Mouse (Mus musculus) erythroblast, embryonic 14.5 days (primary cell): ENCODE results near the gene Igsf9. TPM values are rescaled to one million over a fixed set of nuclear protein-coding genes. Genes with fewer than 3 reads are reported as not detected.

ENCODE experiments used
- H3K27me3 ChIP-seq: 2 replicates; pipeline ENCODE4 v1.6.1; 2012; ENCODE audit warnings: inconsistent platforms; ENCODE audit not compliant: control insufficient read depth
- H3K36me3 ChIP-seq: 2 replicates; pipeline ENCODE4 v1.6.1; 2012; ENCODE audit warnings: mild to moderate bottlenecking, inconsistent platforms; ENCODE audit not compliant: control insufficient read depth
- H3K4me1 ChIP-seq: 2 replicates; pipeline ENCODE4 v1.6.1; 2012; ENCODE audit warnings: inconsistent platforms; ENCODE audit not compliant: control insufficient read depth
- H3K4me3 ChIP-seq: replicated peaks from 2 replicates; pipeline ENCODE3; 2012; ENCODE audit warnings: moderate library complexity, mild to moderate bottlenecking, inconsistent platforms
- H3K9me3 ChIP-seq: 2 replicates; pipeline ENCODE4 v1.6.1; 2012; ENCODE audit warnings: low read length, inconsistent platforms, mixed read lengths; ENCODE audit not compliant: control insufficient read depth
- GATA1 ChIP-seq: IDR thresholded peaks from 2 replicates; pipeline ENCODE4 v1.6.1; 2012; ENCODE audit warnings: low read length, inconsistent platforms, mixed read lengths
- TAL1 ChIP-seq: IDR thresholded peaks from 3 replicates; pipeline ENCODE4 v1.6.1; 2012; ENCODE audit warnings: low read length, inconsistent platforms, mixed read lengths
- polyA plus RNA-seq: library from polyadenylated mRNA; stranded (reverse); fragments of >175 nt; gene quantifications from 2 replicates; pipeline ENCODE4 v1.2.3, GENCODE M21; 2012

Igsf9 gene
- polyA plus RNA-seq, 1 experiment: not detected

DNA sequence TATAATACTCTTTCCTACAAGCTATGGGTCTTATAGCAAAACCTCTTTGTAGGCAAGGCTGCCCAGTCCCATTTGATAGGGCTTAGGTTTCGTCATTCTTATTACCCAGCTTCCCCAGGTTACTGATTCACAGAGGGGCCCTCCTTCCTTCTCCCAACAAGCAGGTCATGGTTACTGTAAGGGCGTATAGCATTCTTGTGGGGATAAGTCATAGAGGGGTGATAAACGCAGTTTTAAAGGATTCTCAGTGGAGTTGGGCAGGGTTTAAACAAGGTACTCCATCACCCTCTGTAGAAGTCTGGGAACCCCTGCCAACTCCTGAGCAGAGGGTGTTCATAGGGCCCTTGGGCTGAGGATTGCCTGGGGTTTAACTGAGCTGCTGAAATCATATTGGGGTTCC lies 19.1 kb upstream of the Igsf9 start:
- TF ChIP-seq TAL1 (no peak), GATA1 (no peak)
- no peak overlapping the region for H3K4me3 ChIP-seq
- H3K36me3 ChIP-seq: no peaks in the 10 kb centered on the region
- H3K9me3 ChIP-seq: no peaks in the 10 kb centered on the region
- H3K4me1 ChIP-seq: no peaks in the 10 kb centered on the region
- no peaks in the 10 kb centered on the region for H3K27me3 ChIP-seq

DNA sequence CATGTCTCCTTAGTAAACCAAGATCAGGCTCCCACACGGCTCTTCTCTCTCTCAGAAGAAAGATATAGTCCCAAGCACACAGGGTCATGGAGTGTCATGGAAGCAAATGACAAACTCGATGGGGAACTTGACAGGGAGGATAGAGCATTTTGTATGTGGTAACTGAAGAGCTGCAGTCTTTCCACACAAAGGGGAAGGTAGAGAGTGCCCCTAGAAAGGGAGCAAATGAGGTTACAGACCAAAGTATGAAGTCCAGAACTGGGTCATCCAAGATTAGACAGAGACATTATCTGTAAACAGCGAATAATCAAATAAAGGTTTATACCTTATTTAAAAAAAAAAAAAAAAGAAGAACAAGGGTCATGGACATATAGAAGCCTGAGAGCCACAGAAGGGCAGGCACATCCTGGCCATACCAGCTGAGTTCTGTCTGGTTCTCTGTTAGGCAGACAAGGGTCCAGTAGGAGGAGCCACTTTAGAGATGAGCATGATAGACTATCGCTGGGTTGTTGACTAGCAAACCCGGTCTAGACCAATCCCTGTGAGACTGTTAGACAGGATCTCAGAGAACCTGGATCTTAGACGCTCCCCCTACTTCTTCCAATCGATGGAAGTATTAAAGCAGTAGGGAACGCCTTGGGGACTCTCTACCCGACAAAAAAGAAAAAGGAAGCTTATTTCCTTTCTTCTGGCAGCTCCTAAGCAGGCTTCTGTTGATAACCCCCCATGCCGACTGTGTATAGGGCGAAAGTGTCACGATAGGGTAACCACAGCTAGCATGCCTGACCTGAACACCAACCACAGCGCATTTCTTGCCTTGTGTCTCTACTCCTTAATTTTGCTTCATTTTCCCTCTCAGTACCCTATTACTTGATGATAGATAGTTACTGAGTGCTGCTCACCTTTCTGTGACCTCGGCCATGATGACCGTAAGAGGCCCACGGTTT lies 17.9 kb upstream of the Igsf9 start:
- H3K9me3 ChIP-seq: no peaks in the 10 kb centered on the region
- H3K27me3 ChIP-seq: no peaks in the 10 kb centered on the region
- no peaks in the 10 kb centered on the region for H3K4me1 ChIP-seq
- TF ChIP-seq GATA1 (no peak), TAL1 (no peak)
- no peaks in the 10 kb centered on the region for H3K36me3 ChIP-seq
- H3K4me3 ChIP-seq: no peak overlapping the region

DNA sequence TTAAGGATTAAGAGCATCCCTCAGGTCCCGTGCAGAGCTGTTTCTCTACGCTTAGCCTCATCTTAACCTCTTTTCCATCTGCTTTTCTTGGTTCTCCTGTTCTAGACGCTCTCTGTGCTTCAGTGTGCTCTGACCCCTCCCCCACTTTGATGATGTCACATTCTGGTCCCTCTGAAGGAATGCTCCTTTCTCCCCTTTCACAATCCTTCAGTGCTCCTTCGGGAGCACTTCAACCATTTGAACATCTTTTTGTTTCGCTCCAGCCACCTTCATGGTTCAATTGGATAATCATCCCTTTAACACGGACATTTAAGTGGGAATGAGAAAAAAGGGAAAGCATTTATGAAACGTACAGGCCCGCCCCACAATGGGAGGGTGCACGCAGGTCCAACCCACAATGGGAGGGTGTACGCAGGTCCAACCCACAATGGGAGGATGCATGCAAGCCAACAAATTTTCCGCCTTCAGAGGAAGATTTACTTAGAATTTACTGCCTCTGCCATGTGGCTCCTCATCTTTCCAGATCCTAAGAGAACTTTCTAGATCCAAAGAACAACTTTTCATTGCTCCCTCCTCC lies 13.2 kb upstream of the Igsf9 start:
- H3K36me3 ChIP-seq: no peaks in the 10 kb centered on the region
- H3K4me1 ChIP-seq: no peaks in the 10 kb centered on the region
- TF ChIP-seq TAL1 (no peak), GATA1 (no peak)
- H3K27me3 ChIP-seq: no peaks in the 10 kb centered on the region
- no peaks in the 10 kb centered on the region for H3K9me3 ChIP-seq
- no peak overlapping the region for H3K4me3 ChIP-seq

DNA sequence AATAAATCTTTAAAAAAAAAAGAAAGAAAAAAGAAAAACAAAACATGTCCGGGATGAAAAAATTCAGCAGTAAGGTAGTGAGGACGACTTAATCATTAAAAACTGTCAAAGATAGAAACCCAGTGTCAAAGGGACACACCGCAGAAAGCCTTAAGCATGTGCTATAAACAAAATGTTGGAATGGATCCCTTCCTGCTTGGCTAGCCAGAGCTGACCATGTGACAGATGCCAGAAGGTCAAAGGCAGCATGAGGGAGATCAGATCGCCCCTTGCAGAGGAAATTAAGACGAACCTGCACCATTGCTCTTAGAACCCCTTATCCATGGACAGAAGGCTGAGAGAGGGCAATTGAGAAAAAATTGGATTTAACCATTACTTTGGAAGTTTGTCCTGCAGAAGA lies 12.2 kb upstream of the Igsf9 start:
- Histone ChIP-seq H3K9me3 (no peaks in the 10 kb centered on the region), H3K4me3 (no peak overlapping the region), H3K27me3 (no peaks in the 10 kb centered on the region), H3K36me3 (no peaks in the 10 kb centered on the region), H3K4me1 (no peaks in the 10 kb centered on the region)
- TF ChIP-seq GATA1: no peak
- TF ChIP-seq TAL1: no peak

DNA sequence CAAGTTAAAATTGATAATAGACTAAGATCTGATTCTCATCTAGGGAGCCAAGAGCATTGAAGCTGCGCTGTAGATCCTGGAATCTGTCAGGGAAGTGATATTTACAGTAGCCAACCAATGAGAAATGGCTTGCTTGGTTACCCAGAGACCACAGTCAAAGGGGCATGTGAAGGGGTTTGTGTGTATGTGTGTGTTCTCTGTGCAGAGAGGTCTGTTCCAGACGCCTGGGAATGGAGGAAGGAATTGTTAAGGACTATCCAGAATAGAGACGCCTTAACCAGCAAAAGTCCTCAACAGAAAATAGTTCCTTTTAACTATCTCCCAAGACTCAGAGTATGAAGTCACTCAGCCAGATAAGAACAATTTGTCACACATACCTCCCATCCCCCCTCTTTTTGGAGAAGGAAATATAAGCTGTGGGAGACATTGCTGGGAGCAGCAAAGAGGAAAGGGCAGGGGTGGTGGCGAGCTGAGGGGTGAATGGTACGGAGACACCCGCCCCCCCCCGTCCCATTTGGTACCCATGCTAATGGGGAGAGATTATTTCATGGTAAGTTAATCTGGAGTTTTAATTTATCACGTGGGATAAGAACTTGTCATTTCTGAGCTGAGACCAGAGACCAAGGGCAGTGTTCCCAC lies 11.7 kb upstream of the Igsf9 start:
- no peaks in the 10 kb centered on the region for H3K36me3 ChIP-seq
- no peaks in the 10 kb centered on the region for H3K9me3 ChIP-seq
- H3K4me3 ChIP-seq: no peak overlapping the region
- no peaks in the 10 kb centered on the region for H3K4me1 ChIP-seq
- no peak for TF ChIP-seq TAL1
- no peak for TF ChIP-seq GATA1
- no peaks in the 10 kb centered on the region for H3K27me3 ChIP-seq

DNA sequence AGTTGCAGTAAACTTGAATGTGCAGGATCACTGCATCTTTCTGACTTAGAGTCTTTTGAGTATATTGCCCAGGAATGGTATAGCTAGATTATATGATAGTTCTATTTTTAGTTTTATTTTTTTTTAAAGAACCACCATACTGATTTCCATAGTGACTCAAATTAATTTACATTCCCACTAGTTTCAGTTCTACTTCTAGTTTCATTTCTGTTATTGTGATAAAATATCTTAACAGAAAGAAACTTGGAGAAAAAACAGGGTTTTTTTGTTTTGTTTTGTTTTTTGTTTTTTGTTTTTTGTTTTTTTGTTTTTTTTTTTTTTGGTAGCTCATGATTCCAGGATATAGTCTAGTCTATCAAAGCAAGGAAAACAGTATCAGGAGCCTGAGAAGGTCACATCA lies 8.7 kb upstream of the Igsf9 start:
- H3K4me3 ChIP-seq: no peak overlapping the region
- H3K27me3 ChIP-seq: no peaks in the 10 kb centered on the region
- no peaks in the 10 kb centered on the region for H3K4me1 ChIP-seq
- no peaks in the 10 kb centered on the region for H3K9me3 ChIP-seq
- TF ChIP-seq TAL1 (no peak), GATA1 (no peak)
- H3K36me3 ChIP-seq: no peaks in the 10 kb centered on the region

DNA sequence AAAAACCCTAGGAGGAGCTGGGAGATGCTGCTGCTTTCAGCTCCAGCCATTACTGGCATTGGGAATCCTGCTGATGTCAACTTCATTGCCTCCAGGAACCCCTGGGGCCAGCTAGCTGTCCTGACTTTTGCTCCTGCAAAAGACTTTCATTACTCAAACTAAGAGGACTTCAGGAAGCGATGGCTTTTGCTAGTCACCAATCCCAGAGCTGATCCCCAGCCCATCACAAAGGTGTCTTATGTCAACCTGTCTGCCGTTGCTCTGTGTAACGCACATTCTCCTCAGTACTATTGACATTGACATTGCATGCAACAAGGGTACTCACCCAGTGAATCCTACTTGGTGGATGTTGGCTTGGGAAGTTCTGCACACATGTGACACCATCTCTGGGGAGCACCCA lies 7.4 kb upstream of the Igsf9 start:
- no peaks in the 10 kb centered on the region for H3K9me3 ChIP-seq
- H3K4me3 ChIP-seq: no peak overlapping the region
- TF ChIP-seq GATA1: no peak
- no peak for TF ChIP-seq TAL1
- H3K4me1 ChIP-seq: no peaks in the 10 kb centered on the region
- no peaks in the 10 kb centered on the region for H3K27me3 ChIP-seq
- no peaks in the 10 kb centered on the region for H3K36me3 ChIP-seq

DNA sequence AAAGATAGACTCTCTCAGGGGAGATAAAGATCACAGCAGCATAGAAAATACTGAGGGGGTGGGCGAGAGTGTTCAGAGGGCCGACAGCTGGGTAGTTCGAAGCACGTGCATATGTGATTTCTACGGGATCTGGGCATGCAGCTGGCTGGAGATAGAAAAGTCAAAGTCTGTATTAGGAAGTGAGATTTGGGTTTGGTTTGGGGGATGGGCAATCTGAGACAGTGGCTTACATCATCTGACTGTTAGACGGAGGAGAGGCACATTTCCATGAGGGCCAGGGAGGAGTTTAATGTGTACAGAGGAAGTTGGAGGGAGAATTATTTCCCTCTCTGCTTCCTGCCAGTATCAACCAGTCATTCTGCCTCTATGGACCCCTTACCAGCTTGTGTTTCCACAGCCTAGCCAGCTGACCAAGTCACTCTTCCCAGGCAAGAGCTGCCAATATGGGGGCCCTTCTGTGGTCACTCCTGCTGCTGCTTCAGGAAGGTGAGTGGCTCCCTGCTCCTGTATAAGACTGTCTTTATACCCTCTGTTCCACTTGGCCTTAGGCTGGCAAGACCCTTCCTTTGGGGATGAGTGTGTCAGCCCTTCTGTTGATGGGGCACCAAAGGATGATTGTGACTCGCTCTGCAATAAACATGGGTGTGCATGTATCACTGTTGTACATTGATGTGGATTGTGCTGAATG lies 6.4 kb upstream of the Igsf9 start, which contains the start of gene Slamf9:
Gene Slamf9, plus strand, starts transcription at position 305 of the 688 bp plus-strand sequence.
- H3K36me3 ChIP-seq: no peaks in the 10 kb centered on the region
- peaks cover 3% of the 10 kb centered on the region; the same call in 1 of the 2 replicates for H3K27me3 ChIP-seq
- H3K4me3 ChIP-seq: no peak within 1 kb of the TSS
- no peaks in the 10 kb centered on the region for H3K9me3 ChIP-seq
- TF ChIP-seq GATA1 (no peak), TAL1 (no peak)
- H3K4me1 ChIP-seq: no peaks in the 10 kb centered on the region

DNA sequence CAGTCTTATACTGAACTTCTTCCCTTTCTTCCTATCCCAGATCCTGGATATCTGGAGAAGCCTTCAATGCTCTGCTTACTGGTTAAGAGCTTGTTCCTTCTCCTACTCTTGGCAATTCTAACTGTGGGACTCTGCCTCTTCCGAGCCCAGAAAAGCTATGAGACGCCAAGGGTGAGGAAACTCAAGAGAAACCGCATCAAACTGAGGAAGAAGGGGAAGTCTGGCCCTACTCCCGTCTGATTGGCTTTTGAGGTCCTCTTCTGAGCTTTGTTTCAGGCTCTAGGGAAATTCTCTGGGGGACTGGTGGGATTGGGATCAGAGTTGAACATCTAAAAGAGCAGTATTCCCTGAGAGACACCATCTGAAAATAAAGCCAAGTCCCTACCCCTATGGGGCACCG lies 3.6 kb upstream of the Igsf9 start:
- H3K27me3 ChIP-seq: peaks cover 31% of the 10 kb centered on the region
- TF ChIP-seq TAL1 (no peak), GATA1 (no peak)

More for the DNA sequence above, 3.6 kb upstream of the Igsf9 start:
- Histone ChIP-seq H3K36me3 (no peaks in the 10 kb centered on the region), H3K4me1 (peaks cover 3% of the 10 kb centered on the region; the same call in 1 of the 2 replicates), H3K4me3 (no peak overlapping the region), H3K9me3 (no peaks in the 10 kb centered on the region)
